8 mouse cellular contexts compared by ENCODE assay signal in genomic region chr4:129011604-129012121, GRCm38 (mm10). TPM values are rescaled to one million over a fixed set of nuclear protein-coding genes. Genes with fewer than 3 reads are reported as not detected.
DNase-seq lines count a peak whose midpoint lies in the region; ATAC-seq and TF ChIP-seq lines count a peak whose summit lies in the region.

No protein-coding gene starts in this region.

- H3K27me3 ChIP-seq in liver, adult 2 months (ENCODE audit: control insufficient read depth, insufficient read depth, low read length), result no peaks in the 10 kb centered on the region
- peaks cover 10% of the 10 kb centered on the region for H3K27me3 ChIP-seq in liver, embryonic 12.5 days (replicated peaks)
- H3K27me3 ChIP-seq in stomach, embryonic 15.5 days (replicated peaks), result no peaks in the 10 kb centered on the region

- no peak for TF ChIP-seq CTCF in liver, adult 2 months (IDR thresholded peaks at IDR 0.05; ENCODE audit: low read depth, low read length)

- H3K4me2 ChIP-seq in liver, embryonic 12.5 days, result no peak overlapping the region
- no peak overlapping the region for H3K4me2 ChIP-seq in stomach, embryonic 15.5 days

- no peak overlapping the region for H3K9ac ChIP-seq in liver, adult 2 months (ENCODE audit: low read depth, low read length)
- H3K9ac ChIP-seq in liver, embryonic 12.5 days, result no peak overlapping the region
- no peak overlapping the region for H3K9ac ChIP-seq in stomach, embryonic 15.5 days

- H3K36me3 ChIP-seq in liver, adult 2 months (ENCODE audit: control insufficient read depth, insufficient read depth, low read length), result peaks cover 38% of the 10 kb centered on the region
- peaks cover 47% of the 10 kb centered on the region for H3K36me3 ChIP-seq in liver, embryonic 12.5 days
- peaks cover 31% of the 10 kb centered on the region for H3K36me3 ChIP-seq in stomach, embryonic 15.5 days

- no peak overlapping the region for H3K4me3 ChIP-seq in liver, adult 2 months (ENCODE audit: insufficient read depth, low read depth, low read length)
- no peak overlapping the region for H3K4me3 ChIP-seq in liver, embryonic 12.5 days
- H3K4me3 ChIP-seq in stomach, embryonic 15.5 days (replicated peaks), result no peak overlapping the region

- no peak for ATAC-seq in liver, embryonic 12.5 days
- ATAC-seq in common myeloid progenitor, adult 5-6 weeks (replicated peaks; ENCODE audit: low read depth, poor library complexity, severe bottlenecking), result peak; percentile 70
- ATAC-seq in hematopoietic stem cell, adult 5-6 weeks (replicated peaks in 1 of 2; ENCODE audit: insufficient read depth in 1 of 2, low FRiP score in 2 of 2, low TSS enrichment in 1 of 2, low read depth in 1 of 2, poor library complexity in 2 of 2, severe bottlenecking in 2 of 2), result peak; percentile 27 to 30; a peak in 1 of 4 replicates
- ATAC-seq in stomach, embryonic 15.5 days (ENCODE audit: insufficient read depth, low FRiP score, low read depth), result no peak

- no peaks in the 10 kb centered on the region for H3K79me2 ChIP-seq in liver, adult 2 months (ENCODE audit: control insufficient read depth, insufficient read depth, low read length)

- H3K27ac ChIP-seq in liver, adult 2 months (replicated peaks; ENCODE audit: insufficient read depth, low read depth, low read length), result peak overlapping the region; percentile 47
- H3K27ac ChIP-seq in liver, embryonic 12.5 days, result no peak overlapping the region
- 0 out of 2 replicates have a peak overlapping the region, but pooled peaks have one; percentile 6 for H3K27ac ChIP-seq in stomach, embryonic 15.5 days

- TF ChIP-seq POLR2A in liver, adult 2 months (IDR thresholded peaks at IDR 0.05; ENCODE audit: extremely low read depth, insufficient read depth, low read length), result no peak

- DNase-seq in liver, adult 2 months (ENCODE audit: extremely low read depth, low read depth, low spot score), result peak; percentile 84
- peak; percentile 69 for DNase-seq in adrenal gland, postnatal 10 days
- DNase-seq in thymus, postnatal 10 days (ENCODE audit: low spot score in 2 of 2), result no peak
- no peak for DNase-seq in left cerebral cortex, adult 18-20 months (ENCODE audit: low spot score in 2 of 2)

- 15% methylated on average over 15 of the region's 15 CpGs for WGBS in liver, adult 2 months
- WGBS in liver, embryonic 12.5 days (ENCODE audit: insufficient replicate concordance), result 55% methylated on average over 15 of the region's 15 CpGs
- 58% methylated on average over 15 of the region's 15 CpGs for WGBS in stomach, embryonic 15.5 days

- no peaks in the 10 kb centered on the region for H3K9me3 ChIP-seq in liver, embryonic 12.5 days (replicated peaks)
- H3K9me3 ChIP-seq in stomach, embryonic 15.5 days, result no peaks in the 10 kb centered on the region

- H3K4me1 ChIP-seq in liver, adult 2 months (ENCODE audit: control insufficient read depth, insufficient read depth, low read length), result peaks cover 13% of the 10 kb centered on the region; the same call in 1 of the 2 replicates
- peaks cover 9% of the 10 kb centered on the region; the same call in 1 of the 2 replicates for H3K4me1 ChIP-seq in liver, embryonic 12.5 days
- 0 out of 2 replicates have a peak, but pooled peaks cover 4% of the 10 kb centered on the region for H3K4me1 ChIP-seq in stomach, embryonic 15.5 days

RNA-seq across cellular contexts. Expression of gene Ak2, which starts 19.9 kb away (rescaled TPM):
- 194 and 232 TPM in 2 replicates for total RNA-seq in liver, adult 2 months (2014; rRNA removed)
- 140 and 156 TPM in 2 replicates for polyA plus RNA-seq in liver, adult 2 months (2012; rRNA removed)
- polyA plus RNA-seq in liver, embryonic 12.5 days (2016; fragmentation: Nextera tagmentation; extraction: Ambion mirVana), result 176 and 179 TPM in 2 replicates
- 100 to 1,000 TPM; 244 to 274 TPM for total RNA-seq in adrenal gland, postnatal 10 days (2021)
- total RNA-seq in common myeloid progenitor, adult 5-6 weeks (2017), result 148 and 164 TPM in 2 replicates
- total RNA-seq in hematopoietic stem cell, adult 5-6 weeks (2017), result 129 and 145 TPM in 2 replicates
- 200 and 217 TPM in 2 replicates for polyA plus RNA-seq in stomach, embryonic 15.5 days (2015; fragmentation: Nextera tagmentation; extraction: Ambion mirVana)
- 10 to 100 TPM; 24.3 to 27.2 TPM for total RNA-seq in left cerebral cortex, adult 18-20 months (2021)

RNA-seq across cellular contexts. Expression of gene Rnf19b, which starts 46.4 kb away (rescaled TPM):
- 35.0 and 46.2 TPM in 2 replicates for total RNA-seq in liver, adult 2 months (2014; rRNA removed)
- 44.0 and 49.1 TPM in 2 replicates for polyA plus RNA-seq in liver, adult 2 months (2012; rRNA removed)
- polyA plus RNA-seq in liver, embryonic 12.5 days (2016; fragmentation: Nextera tagmentation; extraction: Ambion mirVana), result 7.1 TPM in 2 replicates
- total RNA-seq in adrenal gland, postnatal 10 days (2021), result 10 to 100 TPM; 23.6 to 25.1 TPM
- 33.2 and 35.7 TPM in 2 replicates for total RNA-seq in common myeloid progenitor, adult 5-6 weeks (2017)
- total RNA-seq in hematopoietic stem cell, adult 5-6 weeks (2017), result 59.5 and 74.9 TPM in 2 replicates
- polyA plus RNA-seq in stomach, embryonic 15.5 days (2015; fragmentation: Nextera tagmentation; extraction: Ambion mirVana), result 7.2 and 7.6 TPM in 2 replicates
- 10 to 100 TPM; 54.7 to 59.3 TPM for total RNA-seq in left cerebral cortex, adult 18-20 months (2021)

RNA-seq across cellular contexts. Expression of gene Azin2, which starts 49.4 kb away (rescaled TPM):
- total RNA-seq in liver, adult 2 months (2014; rRNA removed), result 5.4 and 5.7 TPM in 2 replicates
- 0.81 and 1.7 TPM in 2 replicates for polyA plus RNA-seq in liver, adult 2 months (2012; rRNA removed)
- 2.0 and 2.5 TPM in 2 replicates for polyA plus RNA-seq in liver, embryonic 12.5 days (2016; fragmentation: Nextera tagmentation; extraction: Ambion mirVana)
- 10 to 100 TPM; 32.5 to 32.9 TPM for total RNA-seq in adrenal gland, postnatal 10 days (2021)
- 1.1 and 1.6 TPM in 2 replicates for total RNA-seq in common myeloid progenitor, adult 5-6 weeks (2017)
- total RNA-seq in hematopoietic stem cell, adult 5-6 weeks (2017), result 2.8 and 16.9 TPM in 2 replicates
- 16.7 and 18.4 TPM in 2 replicates for polyA plus RNA-seq in stomach, embryonic 15.5 days (2015; fragmentation: Nextera tagmentation; extraction: Ambion mirVana)
- total RNA-seq in left cerebral cortex, adult 18-20 months (2021), result 10 to 100 TPM; 45.4 to 47.6 TPM

Comparison
In these comparisons a context has a peak if more than half of its experiments do, and no peak if none do; other contexts are left out.
1. DNase-seq: peak in liver, adult 2 months (single experiment) and adrenal gland, postnatal 10 days (single experiment); none in thymus, postnatal 10 days (0 of 2) and left cerebral cortex, adult 18-20 months (0 of 2).
2. ATAC-seq: peak in common myeloid progenitor, adult 5-6 weeks (single experiment) and hematopoietic stem cell, adult 5-6 weeks (2 of 2); none in liver, embryonic 12.5 days (single experiment) and stomach, embryonic 15.5 days (single experiment).